Mouse (Mus musculus) liver, adult 2 months (tissue): ENCODE measurements at regions not wholly inside any gene's neighbourhood (a gene's known extent, or its start where the extent isn't known, plus 50 kb on each side); places are given as distances from the start of the nearest gene placed in this dataset.

Source experiments
- CTCF ChIP-seq: fragments of 200-500 bp; IDR thresholded peaks from 2 replicates; pipeline ENCODE4 v1.5.1; 2011; ENCODE audit warnings: low read depth, low read length, control low read depth
- POLR2A ChIP-seq: fragments of 200-500 bp; IDR thresholded peaks from 2 replicates; pipeline ENCODE4 v1.6.1; 2011; ENCODE audit warnings: low read length, control low read depth; ENCODE audit not compliant: insufficient read depth; ENCODE audit errors: extremely low read depth

DNA sequence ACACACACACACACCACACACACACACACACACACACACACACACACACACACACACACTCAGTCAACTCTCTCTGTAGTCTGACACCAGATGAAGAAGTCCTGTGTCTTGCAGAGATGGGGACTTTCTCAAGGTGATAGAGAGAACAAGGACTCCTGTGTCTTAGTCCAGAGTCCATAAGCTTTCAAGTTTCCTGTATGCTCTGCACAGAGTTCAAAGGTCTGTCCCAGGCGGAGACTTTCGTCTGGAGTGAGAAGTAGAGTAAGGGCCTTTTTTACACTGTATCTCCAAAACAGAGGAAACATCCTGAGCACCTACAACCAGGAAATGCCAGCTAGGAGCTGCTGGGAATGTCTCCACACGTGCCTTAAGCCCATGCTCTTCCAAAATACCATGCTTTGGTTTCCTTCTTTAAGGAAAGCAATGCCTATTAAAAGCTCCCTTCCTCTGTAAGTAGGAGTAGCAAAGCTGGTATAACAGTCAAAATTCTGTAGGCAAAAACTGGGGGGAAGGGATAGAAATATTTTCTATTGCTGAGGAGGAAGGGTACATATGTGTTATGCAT, 459.9 kb upstream of the Zmiz1 start:
- TF ChIP-seq POLR2A = no peak
- TF ChIP-seq CTCF = no peak
